Mouse (Mus musculus) neural tube, embryonic 14.5 days (tissue): ENCODE data around the gene Bcl2a1c. TPM values are rescaled to one million over a fixed set of nuclear protein-coding genes. Genes with fewer than 3 reads are reported as not detected.
A peak's percentile ranks its signal among the peaks of the same experiment; 100 is the strongest.
"Not testable (repeated sequence)": the region's sequence is repeated elsewhere in the genome, so short reads cannot be mapped to it uniquely, and the experiment has no call there.

ENCODE experiments used
- ATAC-seq: fragments of 200-750 bp; cut with Nextera tagmentation; 2 replicates; pipeline ENCODE4 v1.8.0; 2017; ENCODE audit warnings: low read depth, mild to moderate bottlenecking, moderate TSS enrichment, moderate library complexity
- H3K27ac ChIP-seq: fragments of 300-500 bp; sonication (generic); 2 replicates; pipeline ENCODE4 v1.5.1; 2014; ENCODE audit warnings: low read depth, mild to moderate bottlenecking, control low read depth, low read length, moderate library complexity, mixed read lengths
- H3K27me3 ChIP-seq: fragments of 300-500 bp; sonication (generic); 2 replicates; pipeline ENCODE4 v1.6.1; 2014; ENCODE audit warnings: low read length; ENCODE audit not compliant: control insufficient read depth, insufficient read depth
- H3K36me3 ChIP-seq: fragments of 300-500 bp; sonication (generic); 2 replicates; pipeline ENCODE4 v1.6.1; 2014; ENCODE audit warnings: low read length, mixed read lengths; ENCODE audit not compliant: control insufficient read depth, insufficient read depth
- H3K4me1 ChIP-seq: fragments of 300-500 bp; sonication (generic); 2 replicates; pipeline ENCODE4 v1.6.1; 2014; ENCODE audit warnings: low read length; ENCODE audit not compliant: control insufficient read depth, insufficient read depth
- H3K4me2 ChIP-seq: fragments of 300-500 bp; sonication (generic); 2 replicates; pipeline ENCODE4 v1.6.1; 2014; ENCODE audit warnings: mild to moderate bottlenecking, low read depth, low read length, control low read depth
- H3K4me3 ChIP-seq: fragments of 300-500 bp; sonication (generic); 2 replicates; pipeline ENCODE4 v1.5.1; 2014; ENCODE audit warnings: low read depth, low read length, control low read depth, mixed read lengths
- H3K9ac ChIP-seq: fragments of 300-500 bp; sonication (generic); replicated peaks from 2 replicates; pipeline ENCODE4 v1.6.1; 2014; ENCODE audit warnings: low read depth, mild to moderate bottlenecking, control low read depth, low read length, mixed read lengths
- H3K9me3 ChIP-seq: fragments of 300-500 bp; sonication (generic); 2 replicates; pipeline ENCODE4 v1.6.1; 2016; ENCODE audit warnings: low read length; ENCODE audit not compliant: control insufficient read depth
- WGBS: fragments of 180-500 bp; shearing (Covaris S2); extraction: QIAGEN DNeasy Blood & Tissue Kit; methylation state at CpG from one replicate; pipeline ENCODE4 v1.1.7; 2014; 5-methylcytosine and 5-hydroxymethylcytosine counted together
- polyA plus RNA-seq: library from polyadenylated mRNA; unstranded; fragments of >200 nt; fragmentation: Nextera tagmentation; extraction: Ambion mirVana; gene quantifications from 2 replicates; pipeline ENCODE4 v1.2.1, GENCODE M21; 2014

Bcl2a1c gene
- polyA plus RNA-seq: not detected in 2 replicates

- WGBS: 80% methylated on average over 9 of the region's 9 CpGs
- not testable (repeated sequence) for H3K27ac ChIP-seq, H3K4me2 ChIP-seq
Observed at GRCm38 (mm10) chr9:114329855-114330254, at the start of gene Bcl2a1c. Gene Bcl2a1c (plus strand): TSS chr9:114330135.

GRCm38 (mm10) chr9:114305957-114306356 lies 24.0 kb upstream of the Bcl2a1c start:
- not testable (repeated sequence) for H3K9ac ChIP-seq, H3K9me3 ChIP-seq, ATAC-seq

More at GRCm38 (mm10) chr9:114329855-114330254, at the start of gene Bcl2a1c:
- H3K36me3 ChIP-seq, H3K27me3 ChIP-seq, H3K4me1 ChIP-seq, H3K9ac ChIP-seq, H3K4me3 ChIP-seq, ATAC-seq, H3K9me3 ChIP-seq: not testable (repeated sequence)

GRCm38 (mm10) chr9:114311752-114312151 lies 18.2 kb upstream of the Bcl2a1c start:
- ATAC-seq, H3K27ac ChIP-seq, H3K36me3 ChIP-seq, H3K4me3 ChIP-seq, H3K9me3 ChIP-seq, H3K4me2 ChIP-seq, H3K9ac ChIP-seq, H3K4me1 ChIP-seq, H3K27me3 ChIP-seq: not testable (repeated sequence)
- WGBS: 80% methylated on average over 2 of the region's 2 CpGs

More at GRCm38 (mm10) chr9:114305957-114306356, 24.0 kb upstream of the Bcl2a1c start:
- not testable (repeated sequence) for H3K4me1 ChIP-seq, H3K36me3 ChIP-seq, H3K27me3 ChIP-seq, H3K4me2 ChIP-seq, H3K27ac ChIP-seq, H3K4me3 ChIP-seq

- Histone ChIP-seq H3K27ac (no peak overlapping the region), H3K4me2 (no peak overlapping the region), H3K9me3 (no peaks in the 10 kb centered on the region), H3K4me1 (no peaks in the 10 kb centered on the region), H3K36me3 (no peaks in the 10 kb centered on the region), H3K27me3 (no peaks in the 10 kb centered on the region), H3K4me3 (no peak overlapping the region), H3K9ac (no peak overlapping the region)
- 11% methylated on average over 2 of the region's 2 CpGs for WGBS
- no peak for ATAC-seq
Observed at GRCm38 (mm10) chr9:114318021-114318420, 11.9 kb upstream of the Bcl2a1c start.

GRCm38 (mm10) chr9:114326011-114326748 lies 3.8 kb upstream of the Bcl2a1c start:
- Histone ChIP-seq H3K4me3 (no peak overlapping the region), H3K4me1 (no peaks in the 10 kb centered on the region), H3K36me3 (no peaks in the 10 kb centered on the region), H3K9ac (no peak overlapping the region), H3K9me3 (no peaks in the 10 kb centered on the region), H3K4me2 (no peak overlapping the region), H3K27me3 (no peaks in the 10 kb centered on the region), H3K27ac (no peak overlapping the region)
- 71% methylated on average over 3 of the region's 3 CpGs for WGBS
- ATAC-seq: no peak

GRCm38 (mm10) chr9:114328332-114328731 lies 1.6 kb upstream of the Bcl2a1c start:
- H3K9ac ChIP-seq, ATAC-seq, H3K4me1 ChIP-seq, H3K9me3 ChIP-seq, H3K27me3 ChIP-seq, H3K27ac ChIP-seq, H3K36me3 ChIP-seq, H3K4me3 ChIP-seq, H3K4me2 ChIP-seq: not testable (repeated sequence)

- H3K36me3 ChIP-seq: no peaks in the 10 kb centered on the region
- no peaks in the 10 kb centered on the region for H3K27me3 ChIP-seq
- H3K4me2 ChIP-seq: peak overlapping the region; percentile 93
- peak; percentile 90 for ATAC-seq
- peak overlapping the region; percentile 50 for H3K4me3 ChIP-seq
- WGBS: 1% methylated on average over 48 of the region's 48 CpGs
- H3K27ac ChIP-seq: no peak overlapping the region
- H3K9ac ChIP-seq: peak overlapping the region; percentile 58
- H3K4me1 ChIP-seq: no peaks in the 10 kb centered on the region
- H3K9me3 ChIP-seq: no peaks in the 10 kb centered on the region
Observed at GRCm38 (mm10) chr9:114367783-114368470, 38.0 kb downstream of the Bcl2a1c start.

GRCm38 (mm10) chr9:114368471-114368858 lies 38.5 kb downstream of the Bcl2a1c start:
- Histone ChIP-seq H3K9ac (peak overlapping the region; percentile 58), H3K4me1 (no peaks in the 10 kb centered on the region), H3K36me3 (no peaks in the 10 kb centered on the region), H3K4me2 (peak overlapping the region; percentile 93), H3K4me3 (peak overlapping the region; percentile 50), H3K27ac (no peak overlapping the region), H3K9me3 (no peaks in the 10 kb centered on the region), H3K27me3 (no peaks in the 10 kb centered on the region)
- 14% methylated on average over 12 of the region's 12 CpGs for WGBS
- ATAC-seq: peak; percentile 20; the same call in 1 of the 2 replicates

- H3K27ac ChIP-seq, H3K36me3 ChIP-seq, ATAC-seq, H3K4me2 ChIP-seq, H3K9me3 ChIP-seq, H3K27me3 ChIP-seq, H3K4me1 ChIP-seq, H3K4me3 ChIP-seq, H3K9ac ChIP-seq: not testable (repeated sequence)
- 65% methylated on average over 5 of the region's 5 CpGs for WGBS
Observed at GRCm38 (mm10) chr9:114369389-114369788, 39.5 kb downstream of the Bcl2a1c start.
